Mouse (Mus musculus) thymus, postnatal 14 days (tissue): ENCODE measurements around the gene Nipsnap1.

Experiments used
- DNase-seq: peaks from one replicate; pipeline ENCODE4 v3.0.0; 2021

Nipsnap1 gene

GRCm38 (mm10) chr11:4874551-4874950, 800 bp downstream of the Nipsnap1 start:
- peak; percentile 32 for DNase-seq

- no peak for DNase-seq
Measured at GRCm38 (mm10) chr11:4881087-4881486, 7.3 kb downstream of the Nipsnap1 start.

DNA sequence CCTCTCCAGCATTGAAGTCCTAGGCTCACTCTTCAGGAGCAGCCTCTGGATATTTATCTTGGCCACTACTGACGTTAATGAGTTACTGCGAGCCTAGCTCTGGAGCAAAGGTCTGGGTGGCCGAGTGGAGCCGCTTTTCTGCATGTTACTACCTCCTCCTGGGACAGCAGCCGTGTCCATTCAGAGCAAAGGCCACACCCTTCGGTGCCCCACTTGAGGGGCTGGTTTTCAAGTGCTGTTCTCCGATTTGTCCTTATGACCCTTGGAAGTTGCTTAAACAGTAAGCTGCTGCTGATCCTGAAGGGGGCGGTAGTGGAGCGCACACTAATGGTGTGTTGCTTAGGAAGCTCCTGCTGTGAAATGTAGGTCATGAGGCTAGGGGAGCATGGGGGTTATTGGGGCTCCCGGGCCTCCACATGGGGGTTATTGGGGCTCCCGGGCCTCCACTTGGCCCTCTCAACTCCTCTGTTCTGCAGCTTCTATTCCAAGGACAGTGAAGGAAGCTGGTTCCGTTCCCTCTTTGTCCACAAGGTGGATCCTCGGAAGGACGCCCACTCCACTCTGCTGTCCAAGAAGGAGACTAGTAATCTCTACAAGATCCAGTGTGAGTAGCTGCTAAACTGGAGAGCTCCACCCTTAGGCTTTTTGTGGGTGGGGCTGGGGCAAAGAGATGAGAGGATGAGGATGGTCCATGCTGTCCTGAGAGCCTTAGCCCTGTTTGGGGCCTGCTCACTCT, 9.3 kb downstream of the Nipsnap1 start:
- DNase-seq, result peak; percentile 29

DNA sequence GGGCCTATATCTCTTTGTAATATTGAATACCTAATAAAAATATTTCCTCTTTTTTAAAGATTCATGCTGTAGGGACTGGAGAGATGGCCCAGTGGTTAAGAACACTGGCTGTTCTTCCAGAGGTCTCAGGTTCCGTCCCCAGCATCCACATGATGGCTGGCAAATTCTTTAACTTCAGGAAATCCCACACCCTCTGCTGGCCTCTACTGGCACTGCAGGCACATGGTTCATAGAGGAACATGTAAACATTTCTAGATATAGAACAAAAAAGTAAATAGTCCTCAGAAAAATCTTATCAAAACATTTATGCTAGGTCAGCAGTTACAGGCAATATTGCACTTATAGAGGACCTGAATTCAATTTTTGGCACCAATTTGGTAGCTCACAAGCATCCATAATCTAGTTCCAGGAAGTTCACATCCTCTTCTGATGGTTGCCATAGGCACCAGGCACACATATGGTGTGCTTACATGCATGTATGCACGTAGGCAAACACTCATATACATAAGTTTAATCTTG, 11.7 kb downstream of the Nipsnap1 start:
- peak; percentile 75 for DNase-seq

GRCm38 (mm10) chr11:4886987-4887386, 13.2 kb downstream of the Nipsnap1 start:
- DNase-seq, result no peak

- peak; percentile 81 for DNase-seq
Measured at GRCm38 (mm10) chr11:4894848-4895816, 21.4 kb downstream of the Nipsnap1 start, which contains the start of gene Thoc5. Gene Thoc5 (plus strand): TSS chr11:4895320.

DNA sequence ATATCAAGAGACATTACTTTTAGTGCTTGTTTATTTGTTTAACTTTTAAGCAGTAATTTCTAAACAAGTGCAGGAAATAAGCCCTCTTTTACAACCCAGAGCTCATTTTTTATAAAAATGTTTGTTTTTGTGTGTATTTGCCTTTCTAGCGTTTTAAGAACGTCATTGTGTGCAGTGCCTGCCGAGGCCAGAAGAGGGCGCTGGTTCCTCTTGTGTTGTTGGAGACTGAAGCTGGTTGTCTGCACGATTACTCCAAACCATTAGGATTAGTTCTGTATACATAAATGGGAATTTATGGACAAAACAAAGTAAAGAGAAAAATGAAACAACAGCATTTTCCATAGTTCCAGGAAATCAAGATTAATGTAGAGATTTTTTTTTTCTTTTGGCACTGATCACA, 26.7 kb downstream of the Nipsnap1 start:
- DNase-seq, result peak; percentile 24

- DNase-seq, result no peak
Measured at GRCm38 (mm10) chr11:4901956-4902355, 28.2 kb downstream of the Nipsnap1 start.

DNA sequence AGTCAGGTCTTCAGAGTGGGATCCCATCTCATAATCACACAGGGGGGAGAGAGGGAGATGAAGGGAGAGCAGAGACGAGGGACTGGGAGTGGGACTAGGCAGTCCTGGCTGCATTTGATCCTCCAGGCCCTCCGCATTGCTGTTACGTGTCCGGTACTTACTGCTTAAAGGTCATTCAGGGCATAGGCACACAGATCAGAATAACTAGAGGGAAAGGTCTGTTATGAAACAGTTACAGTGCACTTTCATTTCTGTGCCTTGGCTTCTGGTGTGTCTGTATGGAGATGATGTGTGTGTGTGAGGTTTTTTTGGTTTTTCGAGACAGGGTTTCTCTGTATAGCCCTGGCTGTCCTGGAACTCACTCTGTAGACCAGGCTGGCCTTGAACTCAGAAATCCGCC, 32.5 kb downstream of the Nipsnap1 start:
- DNase-seq, result no peak

DNA sequence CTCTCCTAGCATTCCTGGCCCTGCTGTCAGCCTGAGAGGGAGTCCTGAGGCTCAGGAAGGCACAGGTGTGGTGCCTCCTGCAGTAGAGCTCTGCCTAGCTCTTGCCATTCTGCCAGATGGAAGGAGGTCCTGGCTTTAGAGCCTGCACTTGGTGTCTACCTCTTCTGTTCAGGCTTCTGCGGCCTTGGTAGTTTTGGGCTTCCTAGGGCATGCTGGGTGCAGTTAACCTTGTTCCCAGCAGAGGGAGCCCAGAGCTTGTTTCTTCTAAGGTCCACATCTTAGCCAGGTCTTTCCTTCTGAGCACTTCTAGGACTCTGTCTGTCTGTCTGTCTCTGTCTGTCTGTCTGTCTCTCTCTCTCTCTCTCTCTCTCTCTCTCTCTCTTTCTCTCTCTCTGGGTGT, 42.3 kb downstream of the Nipsnap1 start:
- DNase-seq, result peak; percentile 61

GRCm38 (mm10) chr11:4921281-4921680, 47.5 kb downstream of the Nipsnap1 start:
- no peak for DNase-seq

DNA sequence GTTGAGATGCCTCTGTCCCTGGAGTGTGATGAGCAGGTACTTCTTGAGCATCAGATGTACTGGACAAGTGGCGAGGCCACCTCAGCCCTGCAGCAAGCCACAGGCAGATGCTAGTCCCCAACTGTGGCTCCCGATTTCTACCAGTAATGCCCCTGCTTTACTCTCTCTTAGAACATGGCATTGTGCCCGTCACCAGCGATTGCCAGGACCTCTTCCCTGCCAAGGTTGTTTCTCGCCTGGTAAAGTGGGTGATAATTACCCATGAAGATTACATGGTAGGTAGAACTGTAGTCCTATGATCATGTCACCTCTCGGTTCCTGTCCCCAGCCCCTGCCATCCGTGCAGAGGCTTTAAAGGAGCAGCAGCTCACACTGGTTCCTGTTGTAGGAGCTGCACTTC, 48.0 kb downstream of the Nipsnap1 start:
- DNase-seq, result no peak

DNA sequence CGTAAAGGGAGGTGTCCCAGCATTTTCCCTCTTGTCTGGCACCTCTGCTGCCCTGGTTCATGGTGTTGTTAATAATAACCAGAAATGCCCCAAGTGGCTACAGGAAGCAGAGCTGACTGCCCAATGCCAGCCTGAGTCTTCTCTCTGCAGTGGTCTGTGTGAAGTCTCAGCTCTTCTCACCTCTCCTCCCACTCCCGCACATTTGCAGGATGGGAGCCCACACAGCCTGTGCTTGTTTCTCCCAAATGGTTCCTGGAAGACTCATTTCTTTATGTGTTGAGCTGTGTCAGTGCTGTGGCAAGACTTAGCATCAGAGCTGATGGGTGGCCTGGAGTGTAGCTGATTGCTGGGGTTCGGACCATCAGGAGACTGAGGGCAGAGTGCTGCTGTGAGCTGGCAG, 53.5 kb downstream of the Nipsnap1 start:
- no peak for DNase-seq

DNA sequence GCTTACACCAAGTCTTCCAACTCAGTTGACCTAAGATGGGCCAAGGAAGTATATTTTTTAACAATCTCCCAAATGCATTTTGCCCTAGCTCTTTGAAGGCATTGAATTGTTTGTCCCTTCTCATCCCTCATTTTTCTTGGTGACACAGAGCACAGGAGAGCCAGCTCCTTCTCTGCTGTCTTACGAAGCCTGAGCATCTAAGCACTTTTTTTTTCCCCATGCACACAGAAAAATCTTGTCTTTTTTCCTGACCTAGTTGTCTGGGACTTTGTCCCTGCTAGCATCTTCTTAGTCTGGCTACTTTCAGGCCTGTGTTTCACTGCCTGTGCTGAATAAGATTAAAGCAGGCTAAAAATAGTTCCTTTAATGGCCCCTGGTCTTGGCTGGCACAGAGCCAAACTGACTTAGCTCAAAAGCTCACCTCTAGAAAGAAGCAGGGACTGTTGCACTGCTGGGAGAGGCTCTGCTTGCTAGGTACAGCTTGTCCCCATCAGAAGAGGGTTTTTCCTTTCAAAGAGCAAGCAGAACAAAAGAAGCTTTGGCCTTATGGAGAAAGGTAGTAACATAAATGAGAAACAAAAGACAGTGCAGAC, 57.4 kb downstream of the Nipsnap1 start:
- no peak for DNase-seq

- no peak for DNase-seq
Measured at GRCm38 (mm10) chr11:4936243-4936642, 62.5 kb downstream of the Nipsnap1 start.
